Mouse (Mus musculus): Measurements from ENCODE around the gene Tomm20l. TPM values are rescaled to one million over a fixed set of nuclear protein-coding genes. Genes with fewer than 3 reads are reported as not detected.

Tomm20l gene
- polyA plus RNA-seq (2014; fragmentation: Illumina TruSeq; extraction: RNeasy Lipid Tissue Mini Kit (QIAGEN cat#74804)): not detected

GRCm38 (mm10) chr12:71111331-71111730 is at the start of gene Tomm20l:
Gene Tomm20l, plus strand, starts transcription at chr12:71111428.

GRCm38 (mm10) chr12:71136130-71136973 is 25.1 kb downstream of the Tomm20l start, which contains the start of the genes Timm9 and 2700049A03Rik:
Gene Timm9, minus strand, starts transcription at chr12:71136684.
Gene 2700049A03Rik, plus strand, starts transcription at chr12:71136848.

Other genes starting within 250 kb of the Tomm20l start
- 291 TPM for gene Actr10, start 173.6 kb upstream of the Tomm20l start, polyA plus RNA-seq (2014; fragmentation: Illumina TruSeq; extraction: RNeasy Lipid Tissue Mini Kit (QIAGEN cat#74804))
- gene Psma3, start 136.8 kb upstream of the Tomm20l start, polyA plus RNA-seq (2014; fragmentation: Illumina TruSeq; extraction: RNeasy Lipid Tissue Mini Kit (QIAGEN cat#74804)): 982 TPM
- gene Arid4a, start 95.4 kb upstream of the Tomm20l start, polyA plus RNA-seq (2014; fragmentation: Illumina TruSeq; extraction: RNeasy Lipid Tissue Mini Kit (QIAGEN cat#74804)): 35.8 TPM
- 67.9 TPM for gene Timm9, start 25.3 kb downstream of the Tomm20l start, polyA plus RNA-seq (2014; fragmentation: Illumina TruSeq; extraction: RNeasy Lipid Tissue Mini Kit (QIAGEN cat#74804))
- gene 2700049A03Rik, start 25.4 kb downstream of the Tomm20l start, polyA plus RNA-seq (2014; fragmentation: Illumina TruSeq; extraction: RNeasy Lipid Tissue Mini Kit (QIAGEN cat#74804)): 25.1 TPM
- gene Dact1, start 198.5 kb downstream of the Tomm20l start, polyA plus RNA-seq (2014; fragmentation: Illumina TruSeq; extraction: RNeasy Lipid Tissue Mini Kit (QIAGEN cat#74804)): 32.2 TPM

Measured in ovary, adult 10 weeks (tissue).